Mouse (Mus musculus): ENCODE results near the gene Podxl. TPM values are rescaled to one million over a fixed set of nuclear protein-coding genes. Genes with fewer than 3 reads are reported as not detected.
A peak's percentile ranks its signal among the peaks of the same experiment; 100 is the strongest.

Gene Podxl
- total and polyA plus RNA-seq, 2 experiments, result 2.4 to 3.0 TPM

- H3K4me1 ChIP-seq (ENCODE audit: control insufficient read depth, insufficient read depth, low read length), result peaks cover 8% of the 10 kb centered on the region
- DNase-seq (ENCODE audit: extremely low read depth, low read depth, low spot score), result no peak
- H3K27me3 ChIP-seq (ENCODE audit: control insufficient read depth, insufficient read depth, low read length), result no peaks in the 10 kb centered on the region
- H3K27ac ChIP-seq (replicated peaks; ENCODE audit: insufficient read depth, low read depth, low read length), result no peak overlapping the region
- no peak overlapping the region for H3K4me3 ChIP-seq (ENCODE audit: insufficient read depth, low read depth, low read length)
- no peaks in the 10 kb centered on the region for H3K79me2 ChIP-seq (ENCODE audit: control insufficient read depth, insufficient read depth, low read length)
- TF ChIP-seq POLR2A (IDR thresholded peaks at IDR 0.05; ENCODE audit: extremely low read depth, insufficient read depth, low read length) (no peak), CTCF (IDR thresholded peaks at IDR 0.05; ENCODE audit: low read depth, low read length) (no peak)
- peaks cover 34% of the 10 kb centered on the region for H3K36me3 ChIP-seq (ENCODE audit: control insufficient read depth, insufficient read depth, low read length)
- WGBS, result 90% methylated on average over 2 of the region's 2 CpGs
- H3K9ac ChIP-seq (ENCODE audit: low read depth, low read length), result no peak overlapping the region
Measured at GRCm38 (mm10) chr6:31496227-31496626, 67.6 kb downstream of the Podxl start.

GRCm38 (mm10) chr6:31495122-31495731 is 68.6 kb downstream of the Podxl start:
- H3K4me1 ChIP-seq (ENCODE audit: control insufficient read depth, insufficient read depth, low read length), result peaks cover 5% of the 10 kb centered on the region
- H3K27me3 ChIP-seq (ENCODE audit: control insufficient read depth, insufficient read depth, low read length), result no peaks in the 10 kb centered on the region
- peaks cover 34% of the 10 kb centered on the region for H3K36me3 ChIP-seq (ENCODE audit: control insufficient read depth, insufficient read depth, low read length)
- H3K27ac ChIP-seq (replicated peaks; ENCODE audit: insufficient read depth, low read depth, low read length), result no peak overlapping the region
- no peak for DNase-seq (ENCODE audit: extremely low read depth, low read depth, low spot score)
- no peaks in the 10 kb centered on the region for H3K79me2 ChIP-seq (ENCODE audit: control insufficient read depth, insufficient read depth, low read length)
- no peak overlapping the region for H3K9ac ChIP-seq (ENCODE audit: low read depth, low read length)
- TF ChIP-seq POLR2A (IDR thresholded peaks at IDR 0.05; ENCODE audit: extremely low read depth, insufficient read depth, low read length), result no peak
- no peak for TF ChIP-seq CTCF (IDR thresholded peaks at IDR 0.05; ENCODE audit: low read depth, low read length)
- WGBS, result 95% methylated on average over 2 of the region's 2 CpGs
- no peak overlapping the region for H3K4me3 ChIP-seq (ENCODE audit: insufficient read depth, low read depth, low read length)

- Histone ChIP-seq H3K79me2 (ENCODE audit: control insufficient read depth, insufficient read depth, low read length) (no peaks in the 10 kb centered on the region; the same call in 1 of the 2 replicates), H3K4me3 (ENCODE audit: insufficient read depth, low read depth, low read length) (no peak overlapping the region), H3K9ac (ENCODE audit: low read depth, low read length) (no peak overlapping the region), H3K4me1 (ENCODE audit: control insufficient read depth, insufficient read depth, low read length) (no peaks in the 10 kb centered on the region), H3K36me3 (ENCODE audit: control insufficient read depth, insufficient read depth, low read length) (peaks cover 34% of the 10 kb centered on the region), H3K27ac (replicated peaks; ENCODE audit: insufficient read depth, low read depth, low read length) (no peak overlapping the region), H3K27me3 (ENCODE audit: control insufficient read depth, insufficient read depth, low read length) (no peaks in the 10 kb centered on the region)
- TF ChIP-seq CTCF (IDR thresholded peaks at IDR 0.05; ENCODE audit: low read depth, low read length) (no peak), POLR2A (IDR thresholded peaks at IDR 0.05; ENCODE audit: extremely low read depth, insufficient read depth, low read length) (no peak)
- 97% methylated on average over 7 of the region's 7 CpGs for WGBS
- no peak for DNase-seq (ENCODE audit: extremely low read depth, low read depth, low spot score)
Measured at GRCm38 (mm10) chr6:31489950-31490349, 73.8 kb downstream of the Podxl start.

- WGBS, result 90% methylated on average over 2 of the region's 2 CpGs
- Histone ChIP-seq H3K27ac (replicated peaks; ENCODE audit: insufficient read depth, low read depth, low read length) (no peak overlapping the region), H3K4me3 (ENCODE audit: insufficient read depth, low read depth, low read length) (no peak overlapping the region), H3K79me2 (ENCODE audit: control insufficient read depth, insufficient read depth, low read length) (peaks cover 3% of the 10 kb centered on the region), H3K4me1 (ENCODE audit: control insufficient read depth, insufficient read depth, low read length) (no peaks in the 10 kb centered on the region), H3K36me3 (ENCODE audit: control insufficient read depth, insufficient read depth, low read length) (peaks cover 33% of the 10 kb centered on the region), H3K9ac (ENCODE audit: low read depth, low read length) (no peak overlapping the region), H3K27me3 (ENCODE audit: control insufficient read depth, insufficient read depth, low read length) (no peaks in the 10 kb centered on the region)
- TF ChIP-seq CTCF (IDR thresholded peaks at IDR 0.05; ENCODE audit: low read depth, low read length) (no peak), POLR2A (IDR thresholded peaks at IDR 0.05; ENCODE audit: extremely low read depth, insufficient read depth, low read length) (no peak)
- DNase-seq (ENCODE audit: extremely low read depth, low read depth, low spot score), result no peak
Measured at GRCm38 (mm10) chr6:31486601-31487000, 77.2 kb downstream of the Podxl start.

- H3K27me3 ChIP-seq (ENCODE audit: control insufficient read depth, insufficient read depth, low read length), result no peaks in the 10 kb centered on the region
- TF ChIP-seq POLR2A (IDR thresholded peaks at IDR 0.05; ENCODE audit: extremely low read depth, insufficient read depth, low read length), result no peak
- no peak for TF ChIP-seq CTCF (IDR thresholded peaks at IDR 0.05; ENCODE audit: low read depth, low read length)
- no peak overlapping the region for H3K9ac ChIP-seq (ENCODE audit: low read depth, low read length)
- peak; percentile 72 for DNase-seq (ENCODE audit: extremely low read depth, low read depth, low spot score)
- H3K36me3 ChIP-seq (ENCODE audit: control insufficient read depth, insufficient read depth, low read length), result peaks cover 31% of the 10 kb centered on the region
- WGBS, result 28% methylated on average over 4 of the region's 4 CpGs
- H3K79me2 ChIP-seq (ENCODE audit: control insufficient read depth, insufficient read depth, low read length), result peaks cover 3% of the 10 kb centered on the region; the same call in 1 of the 2 replicates
- H3K27ac ChIP-seq (replicated peaks; ENCODE audit: insufficient read depth, low read depth, low read length), result no peak overlapping the region
- peaks cover 2% of the 10 kb centered on the region; the same call in 1 of the 2 replicates for H3K4me1 ChIP-seq (ENCODE audit: control insufficient read depth, insufficient read depth, low read length)
- H3K4me3 ChIP-seq (ENCODE audit: insufficient read depth, low read depth, low read length), result no peak overlapping the region
Measured at GRCm38 (mm10) chr6:31480008-31480407, 83.8 kb downstream of the Podxl start.

GRCm38 (mm10) chr6:31478221-31478620 is 85.6 kb downstream of the Podxl start:
- Histone ChIP-seq H3K4me3 (ENCODE audit: insufficient read depth, low read depth, low read length) (no peak overlapping the region), H3K9ac (ENCODE audit: low read depth, low read length) (no peak overlapping the region), H3K79me2 (ENCODE audit: control insufficient read depth, insufficient read depth, low read length) (no peaks in the 10 kb centered on the region), H3K36me3 (ENCODE audit: control insufficient read depth, insufficient read depth, low read length) (peaks cover 38% of the 10 kb centered on the region), H3K4me1 (ENCODE audit: control insufficient read depth, insufficient read depth, low read length) (peaks cover 2% of the 10 kb centered on the region; the same call in 1 of the 2 replicates), H3K27ac (replicated peaks; ENCODE audit: insufficient read depth, low read depth, low read length) (no peak overlapping the region), H3K27me3 (ENCODE audit: control insufficient read depth, insufficient read depth, low read length) (no peaks in the 10 kb centered on the region)
- WGBS, result 85% methylated on average over 4 of the region's 4 CpGs
- TF ChIP-seq POLR2A (IDR thresholded peaks at IDR 0.05; ENCODE audit: extremely low read depth, insufficient read depth, low read length) (no peak), CTCF (IDR thresholded peaks at IDR 0.05; ENCODE audit: low read depth, low read length) (no peak)
- no peak for DNase-seq (ENCODE audit: extremely low read depth, low read depth, low spot score)

Other genes starting within 250 kb of the Podxl start
- gene Mkln1, start 165.2 kb downstream of the Podxl start, total RNA-seq (2014; rRNA removed), result 120 and 122 TPM in 2 replicates
- gene Mkln1, start 165.2 kb downstream of the Podxl start, polyA plus RNA-seq (2012; rRNA removed), result 57.7 and 67.0 TPM in 2 replicates